Comparison of ENCODE assay signal across 14 mouse cellular contexts in the genomic region with DNA sequence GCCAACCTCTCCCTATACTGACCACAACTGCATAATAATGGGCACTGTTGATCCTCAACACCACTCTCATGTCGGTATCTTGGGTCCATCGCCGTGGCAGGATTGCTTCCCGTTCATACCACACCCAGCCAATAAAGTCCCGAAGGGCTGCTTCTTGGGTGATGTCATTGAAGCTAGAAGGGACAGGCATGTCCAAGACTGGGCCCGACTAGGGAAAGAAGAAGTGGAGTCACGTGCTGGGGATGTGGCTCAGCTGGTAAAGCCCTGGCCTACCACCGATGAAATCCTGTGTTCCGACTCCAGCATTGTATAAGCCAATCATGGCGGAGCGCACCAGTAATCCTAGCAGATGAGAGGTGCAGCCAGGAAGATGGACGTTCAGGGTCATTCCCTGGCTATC. TPM values are rescaled to one million over a fixed set of nuclear protein-coding genes. Genes with fewer than 3 reads are reported as not detected.
DNase-seq lines count a peak whose midpoint lies in the region; ATAC-seq and TF ChIP-seq lines count a peak whose summit lies in the region.
"Had no signal": no experiment of that assay in that cellular context is flagged by ENCODE, and none has a peak within 500 bp of the region (broad histone marks: within the 10 kb centered on the region; RNA-seq: fewer than 3 reads in every experiment).

No protein-coding gene starts in this region.

- H3K9me3 ChIP-seq in lung, postnatal 0 days (ENCODE audit: low read length) = no peaks in the 10 kb centered on the region
- no peaks in the 10 kb centered on the region for H3K9me3 ChIP-seq in hindbrain, embryonic 11.5 days (ENCODE audit: control insufficient read depth, low read length)
- H3K9me3 ChIP-seq: neural tube, embryonic 15.5 days had no signal

- H3K4me2 ChIP-seq in lung, postnatal 0 days (replicated peaks; ENCODE audit: low read depth, low read length) = no peak overlapping the region
- H3K4me2 ChIP-seq in hindbrain, embryonic 11.5 days (replicated peaks; ENCODE audit: low read depth, low read length) = no peak overlapping the region
- H3K4me2 ChIP-seq: midbrain, embryonic 12.5 days had no signal

- no peak for TF ChIP-seq EP300 in lung, postnatal 0 days (IDR thresholded peaks at IDR 0.05)

- H3K27ac ChIP-seq in spleen, adult 2 months (ENCODE audit: insufficient read depth, low read length) = peak overlapping the region; percentile 91; the same call in 1 of the 2 replicates
- no peak overlapping the region for H3K27ac ChIP-seq in lung, postnatal 0 days (ENCODE audit: low read length)
- H3K27ac ChIP-seq in hindbrain, embryonic 11.5 days (ENCODE audit: low read depth, low read length) = no peak overlapping the region
- H3K27ac ChIP-seq: midbrain, embryonic 12.5 days; neural tube, embryonic 15.5 days had no signal

- 71% methylated on average over 12 of the region's 12 CpGs for WGBS in spleen, adult 2 months
- WGBS in lung, postnatal 0 days = 83% methylated on average over 12 of the region's 12 CpGs
- WGBS in hindbrain, embryonic 11.5 days = 92% methylated on average over 12 of the region's 12 CpGs

- peaks cover 11% of the 10 kb centered on the region for H3K36me3 ChIP-seq in spleen, adult 2 months (ENCODE audit: control insufficient read depth, insufficient read depth, low read length)
- no peaks in the 10 kb centered on the region for H3K36me3 ChIP-seq in lung, postnatal 0 days (ENCODE audit: insufficient read depth, low read length)
- no peaks in the 10 kb centered on the region for H3K36me3 ChIP-seq in hindbrain, embryonic 11.5 days (ENCODE audit: control insufficient read depth, insufficient read depth, low read length)
- H3K36me3 ChIP-seq: midbrain, embryonic 12.5 days; neural tube, embryonic 15.5 days had no signal

- peaks cover 8% of the 10 kb centered on the region; the same call in 1 of the 2 replicates for H3K4me1 ChIP-seq in spleen, adult 2 months (ENCODE audit: control insufficient read depth, insufficient read depth, insufficient read length)
- H3K4me1 ChIP-seq in lung, postnatal 0 days (ENCODE audit: insufficient read depth, low read depth, low read length) = peaks cover 6% of the 10 kb centered on the region; the same call in 1 of the 2 replicates
- no peaks in the 10 kb centered on the region; the same call in 1 of the 2 replicates for H3K4me1 ChIP-seq in hindbrain, embryonic 11.5 days (replicated peaks; ENCODE audit: control insufficient read depth, insufficient read depth, low read length)

- TF ChIP-seq CTCF in spleen, adult 2 months (IDR thresholded peaks at IDR 0.05; ENCODE audit: extremely low read depth, insufficient read depth, insufficient read length, insufficient replicate concordance) = no peak
- TF ChIP-seq CTCF in lung, postnatal 0 days (IDR thresholded peaks at IDR 0.05) = no peak

- DNase-seq in adrenal gland, adult (ENCODE audit: inconsistent age in 2 of 2, low spot score in 1 of 2) = peak; percentile 32 to 57
- DNase-seq in adrenal gland, adult 2 months = no peak
- DNase-seq in spleen, adult 2 months (ENCODE audit: low read depth in 1 of 2, low spot score in 2 of 2) = no peak
- no peak for DNase-seq in spleen, postnatal 4 days (ENCODE audit: low spot score in 2 of 2)
- DNase-seq in lung, postnatal 0 days (ENCODE audit: low spot score) = peak; percentile 55
- no peak for DNase-seq in frontal cortex, postnatal 36 days (ENCODE audit: low spot score in 2 of 2)
- no peak for DNase-seq in hindbrain, embryonic 11.5 days (ENCODE audit: low spot score)
- no peak for DNase-seq in adrenal gland, postnatal 25 days
- DNase-seq: adrenal gland, postnatal 10 days; cerebellum, adult 9-10 months; thymus, postnatal 36 days had no signal

- H3K4me3 ChIP-seq in spleen, adult 2 months (ENCODE audit: extremely low read depth, insufficient read depth, insufficient read length) = no peak overlapping the region
- no peak overlapping the region for H3K4me3 ChIP-seq in lung, postnatal 0 days (ENCODE audit: low read depth, low read length)
- no peak overlapping the region for H3K4me3 ChIP-seq in hindbrain, embryonic 11.5 days (ENCODE audit: low read depth, low read length)
- H3K4me3 ChIP-seq: erythroblast, embryonic 14.5 days; midbrain, embryonic 12.5 days had no signal

- TF ChIP-seq POLR2A in spleen, adult 2 months (IDR thresholded peaks at IDR 0.05; ENCODE audit: low read depth, low read length) = no peak

- no peaks in the 10 kb centered on the region for H3K27me3 ChIP-seq in spleen, adult 2 months (ENCODE audit: control insufficient read depth, insufficient read depth, low read length)
- no peaks in the 10 kb centered on the region for H3K27me3 ChIP-seq in lung, postnatal 0 days (replicated peaks; ENCODE audit: insufficient read depth, low read length)
- no peaks in the 10 kb centered on the region for H3K27me3 ChIP-seq in hindbrain, embryonic 11.5 days (ENCODE audit: control insufficient read depth, insufficient read depth, low read length)
- H3K27me3 ChIP-seq: midbrain, embryonic 12.5 days; neural tube, embryonic 15.5 days had no signal

- H3K9ac ChIP-seq in lung, postnatal 0 days (replicated peaks; ENCODE audit: low read depth) = no peak overlapping the region
- H3K9ac ChIP-seq in hindbrain, embryonic 11.5 days (ENCODE audit: low read depth, low read length) = no peak overlapping the region
- H3K9ac ChIP-seq: midbrain, embryonic 12.5 days; neural tube, embryonic 15.5 days had no signal

- ATAC-seq in lung, postnatal 0 days = no peak
- ATAC-seq in hindbrain, embryonic 11.5 days (ENCODE audit: low FRiP score) = no peak

RNA-seq across cellular contexts. Expression of a gene that starts 2.1 kb away (rescaled TPM):
- 10 to 100 TPM; 42.6 to 57.1 TPM for total RNA-seq in adrenal gland, adult 2 months (2021)
- 35.4 and 41.9 TPM in 2 replicates for polyA plus RNA-seq in adrenal gland, adult 2 months (2012; rRNA removed)
- 39.9 and 46.2 TPM in 2 replicates for polyA plus RNA-seq in spleen, adult 2 months (2012; rRNA removed)
- 49.0 and 50.0 TPM in 2 replicates for polyA plus RNA-seq in lung, postnatal 0 days (2015; fragmentation: Nextera tagmentation; extraction: Ambion mirVana)
- polyA plus RNA-seq in hindbrain, embryonic 11.5 days (2014; fragmentation: Nextera tagmentation; extraction: Ambion mirVana) = 33.2 and 35.0 TPM in 2 replicates
- total RNA-seq in adrenal gland, postnatal 25 days (2021) = 55.0 and 62.3 TPM in 2 replicates

RNA-seq across cellular contexts. Expression of a gene that starts 28.3 kb away (rescaled TPM):
- 100 to 1,000 TPM in 1 of 2 experiments, 10 to 100 TPM in 1; 92.5 to 106 TPM for total RNA-seq in adrenal gland, adult 2 months (2021)
- 74.2 and 115 TPM in 2 replicates for polyA plus RNA-seq in adrenal gland, adult 2 months (2012; rRNA removed)
- 18.0 and 22.4 TPM in 2 replicates for polyA plus RNA-seq in spleen, adult 2 months (2012; rRNA removed)
- polyA plus RNA-seq in lung, postnatal 0 days (2015; fragmentation: Nextera tagmentation; extraction: Ambion mirVana) = 27.3 and 29.7 TPM in 2 replicates
- 26.0 and 34.1 TPM in 2 replicates for polyA plus RNA-seq in hindbrain, embryonic 11.5 days (2014; fragmentation: Nextera tagmentation; extraction: Ambion mirVana)
- 116 and 167 TPM in 2 replicates for total RNA-seq in adrenal gland, postnatal 25 days (2021)

RNA-seq across cellular contexts. Expression of a gene that starts 28.4 kb away (rescaled TPM):
- 10 to 100 TPM; 33.6 to 43.0 TPM for total RNA-seq in adrenal gland, adult 2 months (2021)
- 6.6 and 10.2 TPM in 2 replicates for polyA plus RNA-seq in adrenal gland, adult 2 months (2012; rRNA removed)
- 7.1 and 9.8 TPM in 2 replicates for polyA plus RNA-seq in spleen, adult 2 months (2012; rRNA removed)
- 31.0 and 31.5 TPM in 2 replicates for polyA plus RNA-seq in lung, postnatal 0 days (2015; fragmentation: Nextera tagmentation; extraction: Ambion mirVana)
- polyA plus RNA-seq in hindbrain, embryonic 11.5 days (2014; fragmentation: Nextera tagmentation; extraction: Ambion mirVana) = 42.2 and 44.8 TPM in 2 replicates
- 43.9 and 48.0 TPM in 2 replicates for total RNA-seq in adrenal gland, postnatal 25 days (2021)

RNA-seq across cellular contexts. Expression of a gene that starts 59.0 kb away (rescaled TPM):
- 10 to 100 TPM; 23.0 to 33.8 TPM for total RNA-seq in adrenal gland, adult 2 months (2021)
- polyA plus RNA-seq in adrenal gland, adult 2 months (2012; rRNA removed) = 9.8 and 10.4 TPM in 2 replicates
- polyA plus RNA-seq in spleen, adult 2 months (2012; rRNA removed) = 7.5 and 8.1 TPM in 2 replicates
- 14.9 and 15.2 TPM in 2 replicates for polyA plus RNA-seq in lung, postnatal 0 days (2015; fragmentation: Nextera tagmentation; extraction: Ambion mirVana)
- 28.5 and 34.1 TPM in 2 replicates for polyA plus RNA-seq in hindbrain, embryonic 11.5 days (2014; fragmentation: Nextera tagmentation; extraction: Ambion mirVana)
- 27.7 and 30.8 TPM in 2 replicates for total RNA-seq in adrenal gland, postnatal 25 days (2021)

Comparison
In these comparisons a context has a peak if more than half of its experiments do, and no peak if none do; other contexts are left out.
1. DNase-seq: peak in adrenal gland, adult (2 of 2) and lung, postnatal 0 days (single experiment); none in adrenal gland, adult 2 months (single experiment), spleen, adult 2 months (0 of 2), spleen, postnatal 4 days (0 of 2), frontal cortex, postnatal 36 days (0 of 2), hindbrain, embryonic 11.5 days (single experiment) and adrenal gland, postnatal 25 days (single experiment).